Mouse (Mus musculus) brain, embryonic 18.5 days (tissue): ENCODE data around the gene Olfm1.

ENCODE experiments used
- DNase-seq: peaks from one replicate; pipeline ENCODE4 v3.0.0-alpha.2; 2012; ENCODE audit warnings: low read depth, low spot score

The Olfm1 gene

DNA sequence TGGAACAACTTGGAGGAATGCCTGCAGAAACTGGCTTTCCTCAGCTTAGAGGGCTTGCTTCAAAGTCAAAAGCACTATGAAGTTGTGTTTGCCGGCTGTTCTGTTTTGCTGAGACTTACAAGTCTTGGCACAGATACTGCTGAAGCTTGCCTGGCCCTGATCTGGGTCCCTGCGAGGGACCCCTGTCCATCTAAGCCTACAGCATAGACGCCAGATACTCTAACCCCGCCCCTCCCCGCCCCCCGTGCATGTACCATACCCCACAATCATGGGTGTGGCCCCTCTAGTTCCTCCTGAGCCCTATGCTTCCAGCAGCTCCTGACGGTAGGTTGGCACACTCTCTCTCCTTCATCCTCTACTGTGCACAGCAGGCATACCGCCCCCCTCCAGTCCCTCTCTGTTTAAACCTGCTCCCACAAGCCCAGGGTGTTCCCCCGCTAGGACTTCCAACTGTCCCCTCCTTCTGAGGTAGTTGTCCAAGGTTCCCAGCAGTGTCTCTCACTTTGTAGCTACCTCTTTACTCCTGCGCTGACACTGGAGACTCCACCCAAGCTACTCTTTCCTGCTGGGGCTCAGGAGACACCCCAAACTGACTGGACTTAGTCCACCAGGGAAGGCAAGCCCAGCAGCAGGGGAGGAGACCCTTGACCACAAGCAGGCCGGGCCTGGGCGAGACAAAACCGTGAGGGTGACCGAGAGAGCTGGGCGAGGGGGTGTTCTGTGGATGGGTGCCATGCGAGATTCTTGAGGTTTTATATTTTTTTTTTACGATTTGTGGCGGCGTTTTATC, 12.1 kb downstream of the Olfm1 start:
- DNase-seq, result no peak

DNA sequence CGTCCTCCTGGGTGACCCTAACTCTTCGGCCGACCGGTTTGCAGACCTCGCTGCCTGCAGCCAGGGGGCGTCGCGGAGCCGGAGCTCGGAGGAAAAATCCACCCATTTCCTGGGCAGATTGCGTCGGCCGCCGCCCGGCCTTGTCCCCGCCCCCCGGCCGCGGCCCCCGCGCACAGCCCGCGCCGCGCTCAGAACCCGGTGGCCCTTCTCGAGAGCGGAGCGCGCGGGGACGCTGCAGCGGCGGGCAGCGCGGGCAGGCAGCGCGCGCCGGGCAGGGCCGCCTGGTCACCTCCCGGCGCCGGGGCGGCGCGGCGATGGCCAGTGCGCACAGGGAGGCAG, 12.6 kb downstream of the Olfm1 start:
- no peak for DNase-seq

DNA sequence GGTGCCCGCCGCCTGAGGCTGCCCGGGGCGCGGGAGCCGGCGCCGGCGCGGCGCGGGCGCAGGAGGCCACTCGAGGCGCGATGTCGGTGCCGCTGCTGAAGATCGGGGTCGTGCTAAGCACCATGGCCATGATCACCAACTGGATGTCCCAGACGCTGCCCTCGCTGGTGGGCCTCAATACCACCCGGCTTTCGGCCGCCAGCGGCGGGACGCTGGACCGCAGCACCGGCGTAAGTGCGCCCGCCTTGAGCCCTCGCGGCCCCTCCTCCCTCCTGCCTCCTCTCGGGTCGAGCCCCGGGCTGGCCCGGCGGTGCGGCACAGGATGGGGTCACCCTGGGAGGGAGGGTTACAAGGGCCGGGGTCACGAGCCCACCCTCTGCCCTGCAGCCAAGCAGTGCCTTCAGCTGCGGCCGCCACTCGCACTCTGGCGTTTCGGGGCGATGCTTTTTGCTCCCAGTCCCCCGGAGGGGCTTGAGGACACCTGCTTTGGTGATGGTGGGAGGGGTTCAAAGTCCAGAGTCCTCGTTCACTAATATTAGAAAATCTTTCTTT, 13.2 kb downstream of the Olfm1 start:
- DNase-seq, result no peak

DNA sequence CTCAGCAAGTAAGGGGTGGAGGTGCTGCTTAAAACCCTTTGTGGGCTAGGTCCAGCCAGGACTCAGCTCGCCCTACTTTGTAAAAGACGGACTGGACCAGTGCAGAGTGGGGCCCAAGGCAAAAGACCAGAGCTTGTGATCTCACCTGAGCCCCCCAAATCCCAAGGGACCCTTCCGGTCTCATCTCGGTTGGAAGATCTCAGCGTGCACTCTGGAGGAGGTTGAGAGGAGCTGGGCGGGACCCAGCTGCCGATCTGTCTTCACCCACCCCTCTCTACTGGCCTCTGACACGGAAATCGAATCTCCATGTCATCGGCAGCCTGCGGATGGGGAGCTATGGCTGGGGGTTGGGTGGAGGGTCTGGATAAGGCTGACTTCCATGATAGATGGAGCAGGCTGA, 13.7 kb downstream of the Olfm1 start:
- no peak for DNase-seq

- DNase-seq, result no peak
Measured at GRCm38 (mm10) chr2:28207200-28207750, 14.5 kb downstream of the Olfm1 start.

- no peak for DNase-seq
Measured at GRCm38 (mm10) chr2:28208130-28208745, 15.4 kb downstream of the Olfm1 start.

DNA sequence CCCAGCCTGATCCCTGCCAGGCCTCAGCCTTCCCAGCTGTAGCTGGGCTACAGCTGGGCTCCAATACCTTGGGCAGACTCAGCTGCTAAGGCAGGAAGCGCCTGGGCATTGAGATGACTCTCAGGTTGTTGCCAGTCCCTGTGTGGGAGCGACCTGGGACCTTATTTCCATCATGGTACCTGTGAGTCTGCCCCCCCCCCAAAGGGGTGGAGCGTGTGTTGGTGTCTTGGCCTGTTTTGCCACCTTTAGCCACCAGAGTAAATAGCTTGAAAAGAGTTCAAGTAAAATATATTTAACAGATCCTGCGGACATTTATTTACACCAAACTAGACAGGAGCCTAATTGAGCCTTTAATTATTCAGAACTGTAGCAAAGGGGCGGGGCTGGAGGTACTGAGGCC, 16.4 kb downstream of the Olfm1 start:
- no peak for DNase-seq

DNA sequence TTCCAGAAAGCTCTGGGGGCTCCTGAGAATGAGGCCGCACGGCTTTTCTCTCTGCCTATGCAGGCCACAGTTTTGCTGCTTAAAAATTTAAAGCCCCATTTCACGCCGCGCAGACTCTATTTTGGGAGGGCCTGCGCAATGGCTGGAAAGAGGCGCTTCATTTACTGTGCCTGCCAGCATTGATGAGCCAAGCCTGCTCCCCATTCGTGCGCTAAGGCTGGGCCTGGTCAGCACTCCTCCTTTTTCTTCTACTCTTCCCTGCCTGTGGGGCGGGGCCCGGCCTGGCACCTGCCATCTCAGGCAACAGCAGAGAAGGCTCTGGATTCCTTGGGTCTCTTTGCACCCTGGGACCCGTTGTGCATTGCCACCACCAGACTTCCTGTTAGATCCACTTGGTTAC, 16.9 kb downstream of the Olfm1 start:
- DNase-seq, result no peak

GRCm38 (mm10) chr2:28210273-28210672, 17.5 kb downstream of the Olfm1 start:
- DNase-seq, result no peak

- DNase-seq, result no peak
Measured at GRCm38 (mm10) chr2:28211531-28212281, 18.9 kb downstream of the Olfm1 start.

GRCm38 (mm10) chr2:28212911-28213310, 20.1 kb downstream of the Olfm1 start:
- DNase-seq, result no peak

GRCm38 (mm10) chr2:28216211-28216775, 23.5 kb downstream of the Olfm1 start:
- no peak for DNase-seq

DNA sequence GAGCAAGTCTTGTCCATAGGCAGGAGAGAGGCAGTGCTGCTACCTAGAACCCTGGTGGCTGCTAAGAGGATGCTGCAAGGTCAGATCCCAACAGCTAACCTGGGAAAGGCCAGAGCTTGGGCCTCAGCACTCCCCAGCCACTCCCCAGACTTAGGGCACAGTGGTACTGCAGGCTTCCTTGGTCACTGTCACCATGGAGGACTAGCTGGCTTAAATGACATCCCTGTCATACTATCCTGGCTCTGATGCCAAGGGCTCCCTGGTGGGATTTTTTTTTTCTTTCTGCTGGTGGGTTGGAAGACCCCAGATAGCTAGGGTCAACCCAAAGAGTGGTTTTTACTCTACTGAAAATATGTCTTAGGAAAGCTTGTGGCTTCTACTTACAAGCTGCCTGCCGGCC, 25.0 kb downstream of the Olfm1 start:
- no peak for DNase-seq

DNA sequence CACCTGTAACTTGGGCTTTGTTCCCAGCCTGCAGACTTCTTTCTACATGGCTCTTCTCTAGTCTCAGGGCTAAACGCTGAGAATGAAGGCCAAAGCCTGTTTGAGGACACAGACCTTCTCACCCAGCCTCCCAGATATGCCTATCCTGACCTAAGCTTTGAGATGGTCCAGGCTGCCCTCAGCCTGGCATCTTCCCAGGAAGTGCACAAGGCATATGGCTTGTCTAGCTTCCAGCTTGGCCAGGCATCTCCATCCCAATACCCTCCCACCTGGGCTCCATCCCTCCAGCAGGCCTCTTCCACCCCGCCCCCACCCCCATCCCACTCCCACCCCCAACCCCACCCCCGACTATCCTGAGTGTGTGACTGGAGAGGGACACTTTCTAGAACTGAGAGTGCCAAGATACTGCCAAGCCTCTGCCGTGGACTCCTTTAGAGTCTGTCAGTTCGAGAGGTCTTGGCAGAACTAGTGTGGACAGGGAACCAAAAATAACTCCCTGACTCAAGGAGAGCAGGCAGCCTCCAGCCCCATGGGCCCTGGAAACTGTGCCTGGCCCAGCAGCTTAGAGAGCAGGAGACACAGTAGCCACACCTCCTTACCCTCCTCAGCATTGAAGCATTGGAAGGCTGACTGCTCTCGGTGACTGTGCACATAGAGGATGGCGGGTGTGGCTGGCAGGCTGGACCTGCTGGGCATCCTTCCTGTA, 26.0 kb downstream of the Olfm1 start:
- no peak for DNase-seq

DNA sequence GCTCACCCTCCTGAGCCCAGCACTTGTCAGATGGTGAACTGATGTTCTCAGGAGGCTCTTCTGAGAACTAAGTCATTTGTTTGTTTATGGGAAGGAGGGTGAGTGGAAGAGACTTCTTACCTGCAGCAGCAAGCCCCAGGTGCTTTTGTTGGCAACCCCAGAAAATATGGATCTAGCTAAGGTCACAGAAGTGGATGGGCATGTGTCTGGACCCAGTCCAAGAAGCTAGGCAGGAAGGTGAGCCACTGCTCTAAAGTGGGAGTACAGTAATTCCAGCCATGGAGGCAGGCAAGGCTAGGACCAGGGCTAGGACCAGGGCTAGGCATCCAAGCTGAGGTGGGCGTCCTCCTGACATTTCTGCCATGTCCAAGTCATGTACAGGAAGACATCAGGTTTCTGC, 26.8 kb downstream of the Olfm1 start:
- DNase-seq, result no peak

DNA sequence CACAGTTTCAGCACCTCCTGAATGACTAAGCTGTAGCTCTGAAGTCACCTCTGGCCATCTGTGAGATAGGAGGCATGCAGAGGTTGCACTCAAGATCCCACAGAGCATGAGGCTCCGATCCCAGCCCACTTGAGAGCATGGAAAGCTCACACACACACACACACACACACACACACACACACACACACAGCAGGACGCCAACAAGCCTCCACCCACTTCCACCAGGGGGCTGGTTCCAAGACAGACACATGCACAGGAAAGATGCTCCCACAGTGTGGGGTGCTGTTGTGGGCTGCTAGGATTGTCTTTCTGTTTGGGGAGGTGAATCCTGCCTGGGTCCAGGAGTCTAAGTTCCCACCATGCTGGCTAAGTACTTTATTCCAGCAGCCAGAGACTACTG, 29.0 kb downstream of the Olfm1 start:
- DNase-seq, result no peak

- DNase-seq, result no peak
Measured at GRCm38 (mm10) chr2:28224819-28225218, 32.0 kb downstream of the Olfm1 start.

DNA sequence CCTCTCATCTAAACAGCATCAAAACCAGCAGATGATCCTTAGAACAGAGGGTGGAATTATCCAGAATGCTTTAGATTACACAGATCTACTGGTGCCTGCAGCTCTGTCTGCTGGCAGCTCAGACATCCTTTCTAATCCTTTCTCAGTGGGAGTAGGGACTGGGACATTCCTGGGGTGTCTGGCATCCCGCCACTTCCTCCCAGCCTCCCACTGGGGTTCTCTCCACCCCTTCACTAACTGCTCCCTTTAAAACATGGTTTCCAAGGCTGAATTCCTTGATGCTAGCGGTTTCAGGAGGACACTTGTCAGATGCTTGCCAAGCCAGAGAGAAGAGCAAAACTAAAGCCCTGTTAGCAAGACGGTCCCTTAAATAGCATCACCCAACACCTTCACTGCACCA, 33.1 kb downstream of the Olfm1 start:
- no peak for DNase-seq

DNA sequence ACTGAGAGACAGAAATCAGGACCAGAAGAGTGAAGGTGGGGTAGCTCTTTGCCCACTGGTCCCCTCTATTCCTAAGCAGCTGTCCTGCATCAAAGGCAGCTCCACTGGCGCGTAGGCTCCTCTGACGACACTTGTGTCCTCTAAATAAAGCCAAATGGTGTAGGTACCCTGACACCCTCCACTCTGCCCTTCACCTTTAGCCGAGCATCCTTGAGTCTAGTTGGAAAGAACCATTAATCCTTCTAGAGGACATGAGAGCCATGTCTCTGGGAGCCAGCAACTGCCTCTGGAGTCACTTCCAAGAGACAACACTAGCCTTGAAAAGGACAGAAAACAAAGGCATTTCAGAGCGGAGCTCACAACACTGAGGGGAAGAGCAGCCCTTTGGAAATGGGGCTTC, 34.2 kb downstream of the Olfm1 start:
- DNase-seq, result no peak

GRCm38 (mm10) chr2:28227589-28228191, 34.9 kb downstream of the Olfm1 start:
- DNase-seq, result no peak

DNA sequence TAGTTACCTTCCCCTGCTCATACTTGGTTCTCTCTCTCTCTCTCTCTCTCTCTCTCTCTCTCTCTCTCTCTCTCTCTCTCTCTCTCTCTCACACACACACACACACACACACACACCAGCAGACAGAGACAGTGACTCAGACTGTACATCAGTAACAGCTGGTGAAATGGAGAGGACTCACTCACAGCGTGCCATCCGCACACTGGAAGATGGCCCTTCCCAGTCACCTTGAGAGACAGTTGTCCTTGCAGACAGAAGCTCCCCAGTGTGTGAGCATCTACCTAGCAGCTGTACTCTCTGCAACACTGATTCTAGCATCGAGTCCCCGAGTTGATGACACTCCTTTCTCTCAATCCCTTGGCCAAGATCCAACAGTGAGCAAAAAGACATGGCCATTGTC, 35.6 kb downstream of the Olfm1 start:
- no peak for DNase-seq
